Mouse (Mus musculus): ENCODE results near the gene Lyrm4. TPM values are rescaled to one million over a fixed set of nuclear protein-coding genes. Genes with fewer than 3 reads are reported as not detected.

The Lyrm4 gene
- total and polyA plus RNA-seq, 3 experiments = 22.6 to 25.4 TPM; not detected in 1

GRCm38 (mm10) chr13:36088168-36088567 is 29.2 kb downstream of the Lyrm4 start:
- Histone ChIP-seq H3K4me1 (ENCODE audit: control insufficient read depth in 1 of 2, insufficient read depth in 2 of 2, low read length in 2 of 2) (peaks cover 15 to 21% of the 10 kb centered on the region in 2 experiments), H3K36me3 (ENCODE audit: control insufficient read depth in 1 of 2, insufficient read depth in 2 of 2, low read length in 2 of 2) (peaks cover 0 to 30% of the 10 kb centered on the region in 2 experiments), H3K9me3 (replicated peaks; ENCODE audit: insufficient read depth, low read length) (no peaks in the 10 kb centered on the region), H3K27me3 (ENCODE audit: control insufficient read depth in 1 of 2, insufficient read depth in 2 of 2, low read length in 2 of 2) (no peaks in the 10 kb centered on the region), H3K9ac (ENCODE audit: control insufficient read depth, low read depth, low read length, poor library complexity, severe bottlenecking) (no peak overlapping the region), H3K4me3 (ENCODE audit: control insufficient read depth in 1 of 2, insufficient read depth in 1 of 2, low read depth in 2 of 2, low read length in 2 of 2) (no peak overlapping the region), H3K79me2 (ENCODE audit: control insufficient read depth, insufficient read depth, low read length, poor library complexity) (no peaks in the 10 kb centered on the region), H3K27ac (ENCODE audit: control insufficient read depth, low read depth, low read length) (0 out of 2 replicates have a peak overlapping the region, but pooled peaks have one; percentile 3)
- peak; percentile 44 for DNase-seq (ENCODE audit: low read depth, low spot score)
- 0 out of 2 replicates have a peak, but pooled peaks have one; percentile 14 for TF ChIP-seq ELF1 (IDR thresholded peaks at IDR 0.05; ENCODE audit: low read depth, low read length)
- TF ChIP-seq TCF12 (IDR thresholded peaks at IDR 0.05; ENCODE audit: low read depth, low read length) = peak; percentile 81
- peak; percentile 70 for TF ChIP-seq GATA1 (IDR thresholded peaks at IDR 0.05; ENCODE audit: low read depth, low read length)
- 0 out of 2 replicates have a peak, but pooled peaks have one; percentile 32 for TF ChIP-seq MXI1 (IDR thresholded peaks at IDR 0.05; ENCODE audit: low read depth, low read length)
- no peak for TF ChIP-seq ZNF384 (IDR thresholded peaks at IDR 0.05; ENCODE audit: low read depth, low read length)
- TF ChIP-seq ZKSCAN1 (IDR thresholded peaks at IDR 0.05; ENCODE audit: low read depth, low read length) = no peak
- TF ChIP-seq EP300 (IDR thresholded peaks at IDR 0.05; ENCODE audit: low read depth in 1 of 2, low read length in 2 of 2) = peak; percentile 76 to 79
- TF ChIP-seq ETS1 (IDR thresholded peaks at IDR 0.05; ENCODE audit: low read depth, low read length) = peak; percentile 68; the same call in 1 of the 2 replicates
- peak; percentile 79 for TF ChIP-seq RCOR1 (IDR thresholded peaks at IDR 0.05; ENCODE audit: low read depth, low read length)
- TF ChIP-seq TAL1 (IDR thresholded peaks at IDR 0.05; ENCODE audit: low read length) = peak; percentile 47
- TF ChIP-seq ZMIZ1 (IDR thresholded peaks at IDR 0.05; ENCODE audit: low read depth, low read length) = no peak

DNA sequence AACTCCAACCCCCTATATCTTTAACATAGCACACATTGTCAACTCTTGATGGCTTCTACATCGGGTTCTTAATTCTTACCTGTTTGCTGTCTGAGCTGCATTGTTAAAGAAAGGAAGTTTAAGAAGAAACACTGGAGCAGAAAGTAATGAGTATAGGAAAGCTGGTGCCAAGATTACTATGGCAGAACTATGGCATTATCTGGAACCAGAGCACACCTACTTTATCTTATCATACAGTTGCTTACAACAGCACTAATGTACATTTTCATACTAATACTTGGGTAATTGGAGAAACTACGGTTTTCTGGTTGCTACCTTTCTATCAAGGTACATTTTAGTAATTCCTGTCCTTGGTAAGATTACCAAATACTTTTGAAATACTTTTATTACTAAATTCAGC is 29.9 kb downstream of the Lyrm4 start:
- Histone ChIP-seq H3K27me3 (ENCODE audit: control insufficient read depth in 1 of 2, insufficient read depth in 2 of 2, low read length in 2 of 2) (no peaks in the 10 kb centered on the region), H3K27ac (ENCODE audit: control insufficient read depth, low read depth, low read length) (no peak overlapping the region), H3K36me3 (ENCODE audit: control insufficient read depth in 1 of 2, insufficient read depth in 2 of 2, low read length in 2 of 2) (peaks cover 5 to 30% of the 10 kb centered on the region in 2 experiments), H3K9me3 (replicated peaks; ENCODE audit: insufficient read depth, low read length) (no peaks in the 10 kb centered on the region), H3K79me2 (ENCODE audit: control insufficient read depth, insufficient read depth, low read length, poor library complexity) (no peaks in the 10 kb centered on the region), H3K9ac (ENCODE audit: control insufficient read depth, low read depth, low read length, poor library complexity, severe bottlenecking) (no peak overlapping the region), H3K4me1 (ENCODE audit: control insufficient read depth in 1 of 2, insufficient read depth in 2 of 2, low read length in 2 of 2) (peaks cover 15 to 21% of the 10 kb centered on the region in 2 experiments), H3K4me3 (ENCODE audit: control insufficient read depth in 1 of 2, insufficient read depth in 1 of 2, low read depth in 2 of 2, low read length in 2 of 2) (no peak overlapping the region)
- TF ChIP-seq USF1 (IDR thresholded peaks at IDR 0.05; ENCODE audit: low read depth, low read length) = no peak
- TF ChIP-seq TCF12 (IDR thresholded peaks at IDR 0.05; ENCODE audit: low read depth, low read length) = peak; percentile 69; the same call in 1 of the 2 replicates
- TF ChIP-seq ETS1 (IDR thresholded peaks at IDR 0.05; ENCODE audit: low read depth, low read length) = peak; percentile 58
- TF ChIP-seq GATA1 (IDR thresholded peaks at IDR 0.05; ENCODE audit: low read depth, low read length) = peak; percentile 66
- TF ChIP-seq EP300 (IDR thresholded peaks at IDR 0.05; ENCODE audit: low read depth in 1 of 2, low read length in 2 of 2) = peak; percentile 59 to 69; a peak in 3 of 4 replicates
- peak; percentile 23 for DNase-seq (ENCODE audit: low read depth, low spot score)
